ENCODE assay signal across 12 mouse cellular contexts in the genomic region with DNA sequence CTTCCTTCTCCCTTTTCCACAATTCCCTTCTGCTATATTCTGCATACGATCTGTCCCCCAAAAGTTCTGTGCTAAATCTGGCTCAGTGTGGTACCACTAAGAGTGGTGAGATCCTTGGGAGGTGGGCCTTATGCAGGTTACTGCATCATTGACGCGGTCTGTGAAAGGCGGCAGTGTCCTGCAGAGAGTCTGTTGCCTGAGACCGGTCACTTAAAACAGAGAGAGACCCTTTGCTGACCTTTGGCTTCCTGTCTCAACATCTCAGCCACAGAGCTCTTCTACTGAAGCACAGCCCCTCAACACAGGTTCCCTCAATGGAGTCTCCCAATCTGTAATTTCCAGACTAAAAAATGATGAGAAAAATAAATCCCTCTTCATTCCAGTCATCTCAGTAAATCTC.
"Had no signal": no experiment of that assay in that cellular context is flagged by ENCODE, and none has a peak within 500 bp of the region (broad histone marks: within the 10 kb centered on the region; RNA-seq: fewer than 3 reads in every experiment).

No protein-coding gene starts in this region.

- DNase-seq: retina, postnatal 1 day; right cerebral cortex, adult 18-20 months; right cerebral cortex, postnatal 14 days; right cerebral cortex, postnatal 25 days; right cerebral cortex, postnatal 4 days; spleen, adult 18-20 months; thymus, adult 18-20 months; thymus, adult 2 months; thymus, postnatal 14 days; thymus, postnatal 25 days; thymus, postnatal 36 days; thymus, postnatal 4 days had no signal
